Mouse (Mus musculus): Measurements from ENCODE around the gene Plxnb2. TPM values are rescaled to one million over a fixed set of nuclear protein-coding genes. Genes with fewer than 3 reads are reported as not detected.

Plxnb2 gene
- polyA plus RNA-seq, 1 experiment = 89.4 TPM

GRCm38 (mm10) chr15:89180081-89180541, 477 bp downstream of the Plxnb2 start:
- Histone ChIP-seq H3K4me3 (ENCODE audit: extremely low read depth, insufficient read depth, insufficient read length) (peak overlapping the region; percentile 64), H3K27me3 (ENCODE audit: control insufficient read depth, insufficient read depth, low read length) (0 out of 2 replicates have a peak, but pooled peaks cover 2% of the 10 kb centered on the region), H3K4me1 (ENCODE audit: control insufficient read depth, insufficient read depth, insufficient read length) (peaks cover 35% of the 10 kb centered on the region), H3K36me3 (ENCODE audit: control insufficient read depth, insufficient read depth, low read length) (no peaks in the 10 kb centered on the region), H3K27ac (ENCODE audit: insufficient read depth, low read length) (peak overlapping the region; percentile 61)
- no peak for DNase-seq (ENCODE audit: low read depth in 1 of 2, low spot score in 2 of 2)
- WGBS = 4% methylated on average over 26 of the region's 26 CpGs
- TF ChIP-seq CTCF (IDR thresholded peaks at IDR 0.05; ENCODE audit: extremely low read depth, insufficient read depth, insufficient read length, insufficient replicate concordance) = no peak
- TF ChIP-seq POLR2A (IDR thresholded peaks at IDR 0.05; ENCODE audit: low read depth, low read length) = no peak

GRCm38 (mm10) chr15:89179630-89179964, 991 bp downstream of the Plxnb2 start:
- H3K27ac ChIP-seq (ENCODE audit: insufficient read depth, low read length) = peak overlapping the region; percentile 62
- peaks cover 35% of the 10 kb centered on the region for H3K4me1 ChIP-seq (ENCODE audit: control insufficient read depth, insufficient read depth, insufficient read length)
- DNase-seq (ENCODE audit: low read depth in 1 of 2, low spot score in 2 of 2) = no peak
- no peaks in the 10 kb centered on the region for H3K36me3 ChIP-seq (ENCODE audit: control insufficient read depth, insufficient read depth, low read length)
- H3K27me3 ChIP-seq (ENCODE audit: control insufficient read depth, insufficient read depth, low read length) = 0 out of 2 replicates have a peak, but pooled peaks cover 2% of the 10 kb centered on the region
- peak overlapping the region; percentile 64; the same call in 1 of the 2 replicates for H3K4me3 ChIP-seq (ENCODE audit: extremely low read depth, insufficient read depth, insufficient read length)
- 41% methylated on average over 6 of the region's 6 CpGs for WGBS
- no peak for TF ChIP-seq CTCF (IDR thresholded peaks at IDR 0.05; ENCODE audit: extremely low read depth, insufficient read depth, insufficient read length, insufficient replicate concordance)
- TF ChIP-seq POLR2A (IDR thresholded peaks at IDR 0.05; ENCODE audit: low read depth, low read length) = no peak

- H3K4me3 ChIP-seq (ENCODE audit: extremely low read depth, insufficient read depth, insufficient read length) = peak overlapping the region; percentile 25; the same call in 1 of the 2 replicates
- no peaks in the 10 kb centered on the region for H3K36me3 ChIP-seq (ENCODE audit: control insufficient read depth, insufficient read depth, low read length)
- H3K4me1 ChIP-seq (ENCODE audit: control insufficient read depth, insufficient read depth, insufficient read length) = peaks cover 35% of the 10 kb centered on the region
- H3K27ac ChIP-seq (ENCODE audit: insufficient read depth, low read length) = peak overlapping the region; percentile 62
- TF ChIP-seq POLR2A (IDR thresholded peaks at IDR 0.05; ENCODE audit: low read depth, low read length) (no peak), CTCF (IDR thresholded peaks at IDR 0.05; ENCODE audit: extremely low read depth, insufficient read depth, insufficient read length, insufficient replicate concordance) (no peak)
- WGBS = 37% methylated on average over 16 of the region's 16 CpGs
- H3K27me3 ChIP-seq (ENCODE audit: control insufficient read depth, insufficient read depth, low read length) = 0 out of 2 replicates have a peak, but pooled peaks cover 2% of the 10 kb centered on the region
- DNase-seq (ENCODE audit: low read depth in 1 of 2, low spot score in 2 of 2) = peak in 1 of 2 experiments; percentile 42
These were observed 1.5 kb downstream of the Plxnb2 start for GRCm38 (mm10) chr15:89178954-89179629.

GRCm38 (mm10) chr15:89178260-89178860, 2.2 kb downstream of the Plxnb2 start:
- Histone ChIP-seq H3K36me3 (ENCODE audit: control insufficient read depth, insufficient read depth, low read length) (no peaks in the 10 kb centered on the region), H3K27ac (ENCODE audit: insufficient read depth, low read length) (peak overlapping the region; percentile 62), H3K4me3 (ENCODE audit: extremely low read depth, insufficient read depth, insufficient read length) (no peak overlapping the region), H3K27me3 (ENCODE audit: control insufficient read depth, insufficient read depth, low read length) (0 out of 2 replicates have a peak, but pooled peaks cover 2% of the 10 kb centered on the region), H3K4me1 (ENCODE audit: control insufficient read depth, insufficient read depth, insufficient read length) (peaks cover 35% of the 10 kb centered on the region)
- TF ChIP-seq CTCF (IDR thresholded peaks at IDR 0.05; ENCODE audit: extremely low read depth, insufficient read depth, insufficient read length, insufficient replicate concordance) (no peak), POLR2A (IDR thresholded peaks at IDR 0.05; ENCODE audit: low read depth, low read length) (no peak)
- DNase-seq (ENCODE audit: low read depth in 1 of 2, low spot score in 2 of 2) = no peak
- 86% methylated on average over 7 of the region's 7 CpGs for WGBS

- H3K4me3 ChIP-seq (ENCODE audit: extremely low read depth, insufficient read depth, insufficient read length) = no peak overlapping the region
- 0 out of 2 replicates have a peak, but pooled peaks cover 2% of the 10 kb centered on the region for H3K27me3 ChIP-seq (ENCODE audit: control insufficient read depth, insufficient read depth, low read length)
- TF ChIP-seq POLR2A (IDR thresholded peaks at IDR 0.05; ENCODE audit: low read depth, low read length) = no peak
- TF ChIP-seq CTCF (IDR thresholded peaks at IDR 0.05; ENCODE audit: extremely low read depth, insufficient read depth, insufficient read length, insufficient replicate concordance) = no peak
- peak overlapping the region; percentile 72 for H3K27ac ChIP-seq (ENCODE audit: insufficient read depth, low read length)
- peaks cover 35% of the 10 kb centered on the region for H3K4me1 ChIP-seq (ENCODE audit: control insufficient read depth, insufficient read depth, insufficient read length)
- WGBS = 55% methylated on average over 4 of the region's 4 CpGs
- no peak for DNase-seq (ENCODE audit: low read depth in 1 of 2, low spot score in 2 of 2)
- H3K36me3 ChIP-seq (ENCODE audit: control insufficient read depth, insufficient read depth, low read length) = no peaks in the 10 kb centered on the region
These were observed 2.9 kb downstream of the Plxnb2 start for GRCm38 (mm10) chr15:89177576-89178259.

GRCm38 (mm10) chr15:89177121-89177520, 3.5 kb downstream of the Plxnb2 start:
- Histone ChIP-seq H3K4me3 (ENCODE audit: extremely low read depth, insufficient read depth, insufficient read length) (no peak overlapping the region), H3K36me3 (ENCODE audit: control insufficient read depth, insufficient read depth, low read length) (no peaks in the 10 kb centered on the region), H3K27ac (ENCODE audit: insufficient read depth, low read length) (peak overlapping the region; percentile 72), H3K27me3 (ENCODE audit: control insufficient read depth, insufficient read depth, low read length) (0 out of 2 replicates have a peak, but pooled peaks cover 2% of the 10 kb centered on the region), H3K4me1 (ENCODE audit: control insufficient read depth, insufficient read depth, insufficient read length) (peaks cover 36% of the 10 kb centered on the region)
- peak in 1 of 2 experiments; percentile 64 for DNase-seq (ENCODE audit: low read depth in 1 of 2, low spot score in 2 of 2)
- 11% methylated on average over 5 of the region's 5 CpGs for WGBS
- TF ChIP-seq POLR2A (IDR thresholded peaks at IDR 0.05; ENCODE audit: low read depth, low read length) = no peak
- no peak for TF ChIP-seq CTCF (IDR thresholded peaks at IDR 0.05; ENCODE audit: extremely low read depth, insufficient read depth, insufficient read length, insufficient replicate concordance)

Data from spleen, adult 2 months (tissue).